Mouse (Mus musculus): ENCODE measurements around the gene Fbxo42.
A peak's percentile ranks its signal among the peaks of the same experiment; 100 is the strongest.

Gene Fbxo42

DNA sequence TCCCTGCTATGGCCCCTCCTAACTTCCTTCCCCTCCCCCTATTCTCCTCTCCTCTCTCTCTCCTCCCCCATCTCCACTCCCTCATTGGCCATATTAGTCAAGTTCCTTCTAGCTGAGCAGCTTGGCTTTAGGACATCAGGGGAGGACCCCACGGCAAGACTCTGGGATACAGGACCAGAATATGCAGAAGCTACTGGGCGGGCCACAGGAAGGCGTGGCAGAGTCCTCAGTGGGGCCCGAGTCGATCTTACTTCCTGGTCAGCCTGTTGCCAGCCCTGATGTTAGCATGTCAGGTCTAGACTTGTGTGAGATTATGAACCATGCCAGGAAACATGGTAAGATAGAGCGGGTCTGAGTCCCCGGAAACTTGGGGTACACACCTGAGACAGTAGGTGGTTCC is 81.0 kb downstream of the Fbxo42 start:
- DNase-seq, result no peak

DNA sequence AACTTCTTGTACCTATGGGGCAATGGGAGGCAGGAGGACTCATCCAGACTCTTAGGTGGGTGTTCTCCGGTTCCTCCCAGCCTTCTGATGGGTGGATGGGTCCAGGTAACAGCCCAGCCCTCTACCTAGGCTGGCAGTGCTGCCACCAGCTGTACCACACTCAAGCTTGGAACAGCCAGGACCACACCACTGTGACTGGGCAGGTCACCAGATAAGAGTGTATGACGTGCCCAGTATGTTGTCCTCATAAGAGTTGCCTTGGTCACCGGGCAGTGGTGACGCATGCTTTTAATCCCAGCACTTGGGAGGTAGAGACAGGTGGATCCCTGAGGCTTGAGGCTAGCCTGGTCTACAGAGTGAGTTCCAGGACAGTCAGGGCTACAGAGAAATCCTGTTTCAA is 85.5 kb downstream of the Fbxo42 start:
- DNase-seq, result no peak

DNA sequence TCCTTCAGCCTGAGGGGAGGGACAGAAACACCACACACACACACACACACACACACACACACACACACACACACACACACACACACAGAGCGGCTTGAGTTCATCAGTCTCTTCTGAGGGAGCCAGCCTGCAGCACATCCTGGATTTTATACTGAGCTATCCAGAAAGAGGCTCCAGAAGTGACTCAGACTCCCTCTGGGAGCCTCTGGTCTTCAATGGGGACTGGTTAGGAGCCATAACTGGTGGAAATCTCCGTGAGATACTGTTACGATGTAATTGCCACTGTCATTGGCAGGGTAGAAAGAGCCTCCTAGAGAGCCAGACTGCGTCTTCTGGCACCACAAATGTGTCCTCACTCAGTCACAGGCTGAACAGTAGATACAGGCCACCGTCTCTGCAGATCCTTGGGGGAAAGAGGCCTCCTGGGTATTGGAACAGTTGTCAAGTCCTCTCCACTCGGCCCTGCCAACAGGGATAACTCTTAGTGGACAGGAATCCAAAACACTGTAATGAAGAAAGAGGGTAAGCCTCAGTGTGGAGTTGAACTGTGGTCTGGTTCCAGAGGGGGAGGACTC is 87.9 kb downstream of the Fbxo42 start:
- no peak for DNase-seq

DNA sequence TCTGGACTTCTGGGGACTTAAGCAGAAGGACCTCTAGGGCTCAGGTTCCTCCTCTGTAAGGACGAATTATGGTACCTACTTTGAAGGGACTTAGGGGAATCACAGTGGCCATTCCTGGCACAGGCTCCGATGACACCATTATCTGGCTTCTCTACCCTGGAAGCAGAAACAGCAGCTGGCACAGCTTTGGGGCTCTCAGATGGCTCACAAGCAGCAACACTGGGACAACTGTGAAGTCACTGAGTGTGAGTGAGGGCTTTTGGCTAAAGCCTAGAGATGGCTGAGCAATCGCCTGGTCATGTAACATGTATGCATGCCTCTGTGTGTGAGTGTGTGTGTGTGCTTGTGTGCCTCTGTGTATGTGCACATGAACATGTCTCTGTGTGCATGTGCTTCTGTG is 89.1 kb downstream of the Fbxo42 start:
- no peak for DNase-seq

DNA sequence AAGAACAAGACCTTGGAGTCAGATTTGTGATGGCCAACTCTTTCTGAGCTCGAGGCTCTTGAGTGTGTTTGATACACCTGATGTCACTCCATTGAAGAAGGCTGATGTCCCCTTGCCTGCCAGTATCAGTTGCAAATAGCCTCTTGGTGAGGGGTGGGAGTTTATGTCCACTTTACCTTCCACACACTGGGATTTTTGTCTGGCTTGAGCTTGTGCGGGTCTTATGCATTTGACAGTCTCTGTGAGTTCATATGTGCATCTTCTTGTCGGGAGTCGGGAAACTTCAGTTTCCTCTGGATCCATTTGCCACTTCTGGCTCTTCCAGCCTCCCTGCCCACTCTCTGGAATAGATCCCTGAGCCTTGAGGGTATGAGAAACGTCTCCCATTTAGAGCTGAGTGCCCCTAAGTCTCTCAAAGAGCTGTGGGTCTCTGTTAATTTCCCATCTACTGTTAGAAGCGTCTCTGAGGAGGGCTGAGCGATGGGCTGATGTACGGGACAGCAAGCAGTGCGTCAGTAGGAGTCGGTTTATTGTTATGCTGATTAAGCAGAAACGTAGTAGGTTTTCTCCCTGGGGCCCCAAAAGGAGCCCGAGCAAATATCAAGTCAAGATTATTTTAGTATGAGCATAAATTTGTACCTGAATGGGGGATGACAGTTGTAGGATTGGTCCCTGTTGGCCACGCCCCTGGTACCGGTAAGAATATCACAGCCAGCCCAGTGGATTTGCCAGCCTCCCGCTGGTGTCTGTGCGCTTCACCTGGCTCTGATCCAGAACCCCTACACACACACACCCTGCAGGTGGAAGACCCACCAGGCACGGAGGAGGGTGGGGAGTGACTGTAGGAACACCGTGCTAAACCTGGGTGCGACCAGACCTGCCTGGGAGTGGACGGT is 91.0 kb downstream of the Fbxo42 start:
- no peak for DNase-seq

DNA sequence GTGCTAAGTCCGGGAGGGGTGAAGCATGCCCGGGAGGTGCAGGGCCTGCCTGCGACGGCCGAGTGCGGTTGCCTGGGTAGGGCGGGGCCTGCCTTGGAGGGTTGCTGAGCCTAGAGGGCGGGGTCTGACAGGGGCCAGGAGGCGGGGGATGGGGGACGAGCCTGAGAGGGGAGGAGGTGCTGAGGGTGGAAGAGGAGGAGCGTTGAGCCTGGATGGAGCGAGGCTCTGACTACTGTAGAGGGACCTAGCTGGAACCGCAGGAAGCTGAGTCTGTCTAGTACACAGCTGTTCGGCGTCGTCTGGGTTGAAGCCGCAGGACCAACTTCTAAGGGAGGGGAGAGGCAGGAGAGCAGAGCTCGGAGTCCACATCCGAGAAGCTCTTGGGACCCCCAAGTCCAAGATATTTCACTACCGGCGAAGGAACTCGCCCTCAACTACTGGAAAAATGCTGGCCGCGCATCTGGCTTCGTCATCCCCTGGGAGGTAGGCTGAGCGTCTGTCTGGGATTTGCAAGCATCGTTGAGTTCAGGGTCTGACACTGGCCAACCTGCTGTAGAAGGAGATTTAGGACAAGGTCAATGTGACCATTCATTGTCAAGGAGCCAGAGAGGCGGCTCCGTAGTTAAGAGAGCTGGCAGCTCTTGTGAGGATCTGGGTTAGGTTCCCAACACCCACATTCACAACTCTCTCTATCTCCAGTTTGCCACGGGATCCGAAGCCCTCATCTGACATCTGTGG is 91.8 kb downstream of the Fbxo42 start, which contains the start of gene Arhgef19:
Gene Arhgef19 (plus strand): TSS at position 112 of the 738 bp plus-strand sequence.
- DNase-seq, result peak; percentile 93

DNA sequence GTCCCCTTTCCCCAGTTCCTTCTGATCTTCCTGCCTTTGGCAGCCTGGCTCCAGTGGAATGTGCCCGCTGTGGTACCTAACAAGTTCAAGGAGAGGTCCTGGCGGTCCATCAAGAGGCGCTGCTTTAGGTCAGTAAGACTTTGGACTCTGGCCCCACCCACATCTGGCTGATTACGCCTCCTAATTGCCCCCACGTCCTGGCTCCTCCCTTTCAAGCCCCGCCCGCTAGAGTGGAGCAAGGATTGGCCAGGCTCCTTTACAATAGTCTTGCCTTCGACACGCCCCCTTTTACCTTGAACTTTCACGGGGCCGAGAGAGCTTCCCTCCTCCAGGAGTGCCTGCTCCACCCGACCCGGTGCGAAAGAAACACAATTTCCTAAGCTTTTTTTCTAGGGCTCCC is 92.9 kb downstream of the Fbxo42 start:
- peak; percentile 91 for DNase-seq

DNA sequence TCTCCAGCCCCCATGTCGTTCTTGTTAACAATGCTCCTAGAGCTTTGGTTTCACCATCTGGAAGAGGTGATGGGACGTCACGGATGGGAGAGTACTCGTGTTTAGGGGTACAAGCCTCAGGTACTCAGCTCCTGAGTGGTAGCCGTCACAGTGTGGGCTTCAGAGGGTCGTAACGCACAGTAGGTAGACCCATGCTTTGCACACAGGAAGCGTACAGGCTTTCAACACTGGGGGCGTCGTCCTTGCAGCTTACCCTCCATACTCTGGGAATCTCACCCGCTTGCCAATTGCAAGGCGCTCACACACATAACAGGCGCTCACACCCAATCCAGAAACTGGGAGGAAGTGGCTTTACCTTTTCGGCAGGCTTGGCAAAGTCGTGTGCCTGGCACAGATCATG is 94.1 kb downstream of the Fbxo42 start:
- no peak for DNase-seq

DNA sequence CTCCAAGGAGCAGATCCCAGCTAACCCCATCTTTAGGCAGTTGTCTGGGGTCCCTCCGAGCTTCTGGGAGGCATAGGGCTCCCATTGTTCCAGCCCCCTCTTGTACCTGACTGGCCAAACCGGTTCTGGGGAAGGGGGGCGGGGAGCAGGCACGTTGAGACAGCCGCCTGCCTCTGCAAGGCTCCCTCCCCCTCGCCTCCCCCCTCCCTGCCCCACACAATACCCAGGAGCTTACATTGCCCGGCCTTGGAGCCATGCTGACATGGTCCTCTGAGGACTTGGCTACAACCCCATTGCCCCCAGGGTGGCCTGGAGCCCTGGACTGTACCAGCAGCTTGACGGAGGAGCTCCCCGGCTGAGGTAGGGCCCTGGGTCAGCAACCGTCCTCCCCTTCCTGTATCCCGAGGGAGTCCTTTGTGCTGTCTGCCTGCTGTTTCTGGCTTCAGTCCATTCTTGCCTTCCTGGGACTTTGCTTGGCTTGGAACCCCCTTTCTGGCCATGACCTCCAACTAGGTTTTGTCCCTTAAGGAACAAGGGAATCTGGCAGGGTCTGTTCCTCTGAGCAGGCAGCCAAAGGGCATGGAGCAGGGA is 95.0 kb downstream of the Fbxo42 start:
- DNase-seq, result peak; percentile 64

DNA sequence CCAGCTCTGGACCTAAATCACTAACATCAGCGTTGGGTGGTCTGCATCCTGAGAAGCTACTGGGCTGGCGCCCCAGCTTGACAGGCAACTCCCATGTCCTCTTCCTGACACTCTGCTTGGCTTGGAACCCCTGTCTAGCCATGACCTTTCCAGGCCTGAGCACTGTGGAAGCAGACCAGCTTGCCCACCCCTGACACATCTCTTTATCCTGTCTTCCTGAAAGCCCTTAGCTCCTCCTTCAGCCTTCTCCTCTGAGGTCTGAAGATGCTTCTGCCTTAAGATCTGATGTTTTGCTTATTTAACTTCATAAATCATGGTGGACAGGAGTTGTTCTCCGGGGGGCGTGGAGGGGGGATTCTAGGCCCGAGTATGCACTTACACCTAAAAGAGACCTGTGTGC is 95.9 kb downstream of the Fbxo42 start:
- DNase-seq, result no peak

DNA sequence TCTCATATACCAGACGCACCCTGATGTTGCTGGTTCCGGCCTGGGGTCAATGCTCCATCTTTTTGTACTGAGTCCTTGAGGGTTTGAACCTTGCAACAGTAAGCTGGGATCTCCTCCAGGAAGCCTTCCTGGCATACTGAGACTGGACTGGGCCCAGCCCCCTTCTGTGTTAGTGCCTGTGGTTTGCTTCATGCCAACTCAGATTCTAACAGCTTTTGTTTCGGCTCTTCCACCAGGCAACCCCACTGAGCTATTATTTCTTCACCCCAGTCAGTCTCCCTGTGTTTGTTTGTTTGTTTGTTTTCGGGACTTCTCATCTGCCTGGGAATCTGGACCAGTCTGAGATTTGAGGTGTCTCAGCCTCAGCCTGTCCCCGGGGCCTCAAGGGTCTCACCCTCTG is 96.7 kb downstream of the Fbxo42 start:
- DNase-seq, result no peak

DNA sequence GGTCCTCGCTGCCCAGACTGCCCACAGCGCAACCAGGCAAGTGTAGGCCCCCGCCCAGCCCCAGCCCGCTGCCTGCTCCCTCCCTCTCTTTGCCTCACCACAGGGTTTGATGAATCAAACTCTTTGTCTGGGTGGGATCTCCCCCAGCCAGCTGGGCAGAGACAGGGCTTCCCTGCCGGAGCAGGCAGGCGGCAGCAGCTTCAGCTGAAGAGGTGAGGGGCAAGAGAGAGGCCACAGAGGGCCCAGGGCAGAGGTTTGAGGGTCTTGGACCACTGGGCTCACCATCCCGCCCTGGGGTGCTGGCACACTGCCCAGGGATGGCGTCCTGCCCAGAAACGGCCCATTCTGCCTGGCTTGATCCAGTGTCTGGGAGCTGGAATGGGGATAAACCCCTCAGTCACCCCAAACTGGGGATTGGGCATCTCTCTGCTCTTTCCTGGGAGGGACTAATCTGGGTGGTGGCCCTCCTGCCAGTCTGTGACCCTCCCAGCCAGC is 97.3 kb downstream of the Fbxo42 start:
- peak; percentile 60 for DNase-seq

DNA sequence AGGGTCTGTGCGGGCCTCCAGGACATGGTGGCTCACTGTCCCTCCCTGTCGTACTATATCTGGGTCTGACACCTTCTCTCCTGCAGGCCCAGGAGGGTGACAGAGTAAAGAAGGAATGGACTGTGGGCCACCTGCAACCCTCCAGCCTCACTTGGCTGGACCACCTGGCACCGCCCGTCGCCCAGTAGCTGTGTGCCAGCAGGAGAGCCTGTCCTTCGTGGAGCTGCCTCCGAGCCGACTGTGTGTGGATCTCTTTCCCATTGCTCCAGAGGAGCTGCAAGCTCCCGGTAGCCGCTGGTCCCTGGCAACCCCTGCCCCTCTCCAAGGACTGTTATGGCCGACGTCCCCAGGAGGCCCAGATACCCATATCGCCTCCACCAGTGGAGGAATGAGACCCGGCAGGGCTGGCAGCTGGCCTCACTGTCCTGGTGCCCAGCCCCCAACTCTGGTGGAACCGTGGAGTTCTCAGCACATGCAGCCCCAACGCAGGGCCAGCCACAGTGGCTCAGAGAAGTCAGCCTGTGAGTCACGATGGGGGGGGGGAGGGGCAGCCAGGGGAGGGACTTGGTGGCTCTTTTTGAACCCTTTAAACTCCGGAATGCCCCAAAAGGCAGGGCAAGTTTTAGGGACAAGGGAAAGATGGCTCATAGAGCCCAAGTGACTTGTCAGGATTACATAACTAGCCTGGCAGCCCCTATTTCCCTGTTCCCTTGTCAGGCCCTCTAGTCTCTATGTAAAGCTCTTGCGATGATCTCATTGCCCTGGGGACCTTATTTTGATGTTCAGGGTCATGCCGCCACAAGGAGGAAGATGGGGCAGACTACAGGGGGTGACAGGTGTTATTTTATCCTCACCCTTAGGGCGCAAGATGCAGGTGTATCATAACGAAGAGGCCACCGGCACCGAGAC is 98.6 kb downstream of the Fbxo42 start:
- no peak for DNase-seq

DNA sequence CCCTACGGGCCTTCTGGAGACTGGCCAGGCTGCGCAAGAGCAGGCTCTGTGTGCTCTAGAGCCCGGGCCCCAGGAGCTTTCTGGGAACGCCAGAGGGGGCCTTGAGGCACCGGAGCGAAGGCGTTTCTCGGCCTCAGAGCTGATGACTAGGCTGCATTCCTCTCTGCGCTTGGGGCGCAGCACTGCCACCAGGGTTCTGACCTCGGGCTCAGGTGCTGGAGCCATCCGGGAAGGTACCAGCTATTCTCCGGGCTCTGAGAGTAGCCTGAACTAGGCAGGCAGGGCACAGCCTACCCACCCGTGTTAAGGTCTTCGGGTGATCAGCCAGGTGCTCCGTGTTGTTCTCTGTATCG is 99.3 kb downstream of the Fbxo42 start:
- DNase-seq, result no peak

DNA sequence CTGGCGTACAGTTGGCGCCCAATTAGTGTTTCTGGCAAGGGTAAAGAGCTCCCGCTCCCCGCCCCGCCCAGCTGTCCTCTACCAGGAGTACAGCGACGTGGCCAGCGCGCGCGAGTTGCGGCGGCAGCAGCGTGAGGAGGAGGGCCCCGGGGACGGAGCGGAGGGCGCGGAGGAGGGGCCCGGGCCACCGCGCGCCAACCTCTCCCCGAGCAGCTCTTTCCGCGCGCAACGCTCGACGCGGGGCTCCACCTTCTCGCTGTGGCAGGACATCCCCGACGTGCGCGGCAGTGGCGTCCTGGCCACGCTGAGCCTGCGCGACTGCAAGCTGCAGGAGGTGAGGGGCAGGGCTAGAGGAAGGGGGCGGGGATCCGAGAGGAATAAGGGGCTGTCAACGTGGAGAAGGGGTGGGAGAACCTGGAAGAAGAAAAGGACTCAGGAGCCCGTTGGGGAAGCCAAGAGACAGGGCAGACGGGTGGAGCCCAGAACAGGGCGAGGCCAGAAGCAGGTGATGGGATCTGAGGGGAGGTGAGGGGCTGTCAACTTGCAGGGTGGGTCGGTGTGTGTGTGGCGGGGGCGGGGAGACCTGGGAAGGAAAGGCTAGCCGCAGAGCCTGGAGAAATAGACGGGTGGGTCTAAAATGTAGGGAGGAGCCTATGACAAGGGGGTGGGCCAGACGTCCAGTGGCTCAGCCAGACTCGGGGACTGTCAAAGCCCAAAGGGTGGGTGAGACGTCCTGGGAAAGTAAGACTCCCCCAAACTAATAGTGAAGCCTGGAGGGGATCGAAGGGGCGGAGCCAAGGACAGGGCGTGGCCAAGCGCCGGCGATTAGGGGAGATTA is 100.3 kb downstream of the Fbxo42 start:
- no peak for DNase-seq

DNA sequence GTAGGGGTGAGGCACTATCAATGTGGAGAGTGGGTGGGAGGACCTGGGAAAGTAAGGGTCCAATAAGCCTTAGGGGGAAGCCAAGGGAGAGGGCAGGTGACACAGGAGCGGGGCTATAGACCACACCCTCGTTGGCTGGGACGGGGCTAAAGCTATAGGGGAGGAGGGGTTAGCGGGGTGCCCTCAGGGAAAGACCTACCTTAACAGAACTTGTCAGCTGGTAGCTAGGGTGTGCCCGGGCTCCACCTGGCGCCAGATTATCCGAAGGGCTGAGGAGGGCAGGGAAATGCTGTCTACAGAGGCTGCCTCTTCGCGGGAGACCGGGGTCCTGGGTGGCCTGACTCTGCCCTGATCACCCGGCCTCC is 100.9 kb downstream of the Fbxo42 start:
- DNase-seq, result no peak

DNA sequence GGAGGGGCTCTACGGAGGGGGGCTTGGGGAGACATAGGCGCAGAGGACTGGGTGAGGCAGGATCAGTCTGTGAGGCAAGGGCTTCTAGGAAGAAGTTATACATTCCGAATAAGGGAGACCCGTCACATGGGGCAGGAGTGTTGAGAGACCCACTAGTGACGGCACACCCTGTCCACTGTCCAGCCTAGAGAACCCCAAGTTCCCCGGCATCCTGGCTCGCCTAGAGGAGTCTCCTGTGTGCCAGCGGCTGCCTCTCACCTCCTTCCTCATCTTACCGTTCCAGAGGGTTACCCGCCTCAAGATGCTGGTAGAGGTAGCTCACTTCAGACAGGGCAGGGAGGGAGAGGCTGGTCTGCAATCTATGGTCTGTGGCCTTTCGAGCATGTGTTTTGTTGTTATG is 101.7 kb downstream of the Fbxo42 start:
- no peak for DNase-seq

DNA sequence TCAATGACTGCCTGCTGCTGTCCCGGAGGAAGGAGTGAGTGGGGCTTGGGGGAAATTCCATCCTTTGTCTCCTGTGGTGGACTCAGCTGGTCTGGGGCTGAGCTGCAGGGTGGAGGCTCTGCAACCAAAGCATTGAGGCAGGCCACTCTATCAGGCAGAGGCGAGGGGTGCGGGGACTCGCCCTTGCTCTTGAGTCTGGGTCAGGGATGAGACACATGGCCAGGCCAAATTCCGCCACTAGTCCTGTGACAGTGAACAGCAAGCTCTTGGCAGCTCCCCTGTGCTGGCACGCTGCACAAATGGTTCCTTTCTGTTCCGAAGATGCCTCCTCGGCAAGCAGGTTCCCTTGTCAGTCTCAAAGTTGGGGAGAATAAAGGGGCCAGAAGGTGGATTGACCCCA is 103.4 kb downstream of the Fbxo42 start:
- DNase-seq, result no peak

DNA sequence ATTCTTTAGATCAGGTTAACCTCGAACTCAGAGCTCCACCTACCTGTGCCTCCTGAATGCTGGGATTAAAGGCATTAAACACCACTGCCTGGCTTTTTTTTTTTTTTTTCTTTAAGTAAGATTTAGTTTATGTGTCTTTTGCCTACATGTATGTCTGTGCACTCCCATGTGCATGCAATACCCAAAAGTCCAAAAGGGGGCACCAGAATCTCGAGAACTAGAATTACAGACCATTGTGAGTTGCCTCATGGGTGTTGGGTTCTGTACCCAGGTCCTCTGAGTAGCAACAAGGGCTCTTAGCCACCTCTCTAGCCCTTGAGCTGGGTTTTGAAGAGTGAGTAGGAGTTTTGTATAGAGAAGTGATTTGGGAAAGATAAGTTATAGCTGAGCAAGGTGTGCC is 104.9 kb downstream of the Fbxo42 start:
- no peak for DNase-seq

Data from kidney, adult 9 months (tissue).